Mouse (Mus musculus): Measurements from ENCODE around the gene Sapcd2.

Sapcd2 gene

GRCm38 (mm10) chr2:25371764-25372643, at the start of gene Sapcd2:
Sapcd2 (plus strand) TSS chr2:25372321.
- DNase-seq = peak; percentile 89 to 91

GRCm38 (mm10) chr2:25326036-25326435, 46.1 kb upstream of the Sapcd2 start:
- DNase-seq = no peak

- DNase-seq = peak; percentile 53 to 80
Measured at GRCm38 (mm10) chr2:25328440-25328839, 43.7 kb upstream of the Sapcd2 start.

GRCm38 (mm10) chr2:25331470-25331869, 40.7 kb upstream of the Sapcd2 start:
- DNase-seq = no peak

GRCm38 (mm10) chr2:25332286-25333160, 39.6 kb upstream of the Sapcd2 start, which contains the start of gene Man1b1:
Man1b1 (plus strand) TSS chr2:25332338.
- DNase-seq = peak; percentile 99

- no peak for DNase-seq
Measured at GRCm38 (mm10) chr2:25333569-25333968, 38.6 kb upstream of the Sapcd2 start.

GRCm38 (mm10) chr2:25338303-25338702, 33.8 kb upstream of the Sapcd2 start:
- no peak for DNase-seq

GRCm38 (mm10) chr2:25348162-25348561, 24.0 kb upstream of the Sapcd2 start:
- DNase-seq = peak in 1 of 2 experiments; percentile 30

GRCm38 (mm10) chr2:25349499-25349898, 22.6 kb upstream of the Sapcd2 start:
- DNase-seq = no peak

- DNase-seq = no peak
Measured at GRCm38 (mm10) chr2:25350701-25351100, 21.4 kb upstream of the Sapcd2 start.

- DNase-seq = no peak
Measured at GRCm38 (mm10) chr2:25354211-25354610, 17.9 kb upstream of the Sapcd2 start.

- DNase-seq = peak in 1 of 2 experiments; percentile 51
Measured at GRCm38 (mm10) chr2:25355419-25356066, 16.6 kb upstream of the Sapcd2 start.

GRCm38 (mm10) chr2:25356208-25357079, 15.7 kb upstream of the Sapcd2 start, which contains the start of gene Dpp7:
Dpp7 (minus strand) TSS chr2:25356359.
- peak; percentile 88 to 93 for DNase-seq

GRCm38 (mm10) chr2:25359848-25360247, 12.3 kb upstream of the Sapcd2 start:
- DNase-seq = no peak

- DNase-seq = no peak
Measured at GRCm38 (mm10) chr2:25363478-25364178, 8.5 kb upstream of the Sapcd2 start.

GRCm38 (mm10) chr2:25364313-25364712, 7.8 kb upstream of the Sapcd2 start:
- no peak for DNase-seq

GRCm38 (mm10) chr2:25364761-25365090, 7.4 kb upstream of the Sapcd2 start:
- no peak for DNase-seq

GRCm38 (mm10) chr2:25365091-25365761, 6.9 kb upstream of the Sapcd2 start, which contains the start of gene Uap1l1:
Uap1l1 (minus strand) TSS chr2:25365682.
- DNase-seq = peak; percentile 56 to 65

- no peak for DNase-seq
Measured at GRCm38 (mm10) chr2:25369996-25370395, 2.1 kb upstream of the Sapcd2 start.

- DNase-seq = no peak
Measured at GRCm38 (mm10) chr2:25372644-25373391, 697 bp downstream of the Sapcd2 start.
